Mouse (Mus musculus): ENCODE measurements around the gene Gaa. TPM values are rescaled to one million over a fixed set of nuclear protein-coding genes. Genes with fewer than 3 reads are reported as not detected.

The Gaa gene
- 41.9 and 46.2 TPM in 2 replicates for polyA plus RNA-seq (2012; rRNA removed)

GRCm38 (mm10) chr11:119267768-119268556, at the start of gene Gaa:
TSS of gene Gaa (plus strand) at chr11:119267887.
- H3K4me1 ChIP-seq (ENCODE audit: control insufficient read depth, insufficient read depth, low read length): peaks cover 17% of the 10 kb centered on the region
- H3K36me3 ChIP-seq (ENCODE audit: control insufficient read depth, insufficient read depth, low read length): no peaks in the 10 kb centered on the region
- H3K4me3 ChIP-seq (ENCODE audit: control insufficient read depth, low read depth, low read length): peak within 1 kb of the TSS; percentile 86
- peak within 1 kb of the TSS; percentile 67 for H3K27ac ChIP-seq (ENCODE audit: control insufficient read depth, insufficient read depth, low read depth, low read length)
- no peaks in the 10 kb centered on the region for H3K27me3 ChIP-seq (ENCODE audit: control insufficient read depth, insufficient read depth, low read length)
- TF ChIP-seq CTCF (IDR thresholded peaks at IDR 0.05; ENCODE audit: control insufficient read depth, insufficient read depth, insufficient replicate concordance, low read depth, low read length): peak; percentile 100
- no peak; the same call in 1 of the 2 replicates for TF ChIP-seq POLR2A (IDR thresholded peaks at IDR 0.05; ENCODE audit: control insufficient read depth, low read depth, low read length)

GRCm38 (mm10) chr11:119219816-119220465, 47.7 kb upstream of the Gaa start:
- Histone ChIP-seq H3K27me3 (ENCODE audit: control insufficient read depth, insufficient read depth, low read length) (no peaks in the 10 kb centered on the region), H3K4me1 (ENCODE audit: control insufficient read depth, insufficient read depth, low read length) (peaks cover 8% of the 10 kb centered on the region), H3K36me3 (ENCODE audit: control insufficient read depth, insufficient read depth, low read length) (no peaks in the 10 kb centered on the region), H3K4me3 (ENCODE audit: control insufficient read depth, low read depth, low read length) (no peak overlapping the region), H3K27ac (ENCODE audit: control insufficient read depth, insufficient read depth, low read depth, low read length) (no peak overlapping the region)
- no peak for TF ChIP-seq CTCF (IDR thresholded peaks at IDR 0.05; ENCODE audit: control insufficient read depth, insufficient read depth, insufficient replicate concordance, low read depth, low read length)
- no peak for TF ChIP-seq POLR2A (IDR thresholded peaks at IDR 0.05; ENCODE audit: control insufficient read depth, low read depth, low read length)

- Histone ChIP-seq H3K36me3 (ENCODE audit: control insufficient read depth, insufficient read depth, low read length) (no peaks in the 10 kb centered on the region), H3K4me3 (ENCODE audit: control insufficient read depth, low read depth, low read length) (no peak overlapping the region), H3K27ac (ENCODE audit: control insufficient read depth, insufficient read depth, low read depth, low read length) (no peak overlapping the region), H3K27me3 (ENCODE audit: control insufficient read depth, insufficient read depth, low read length) (no peaks in the 10 kb centered on the region), H3K4me1 (ENCODE audit: control insufficient read depth, insufficient read depth, low read length) (peaks cover 5% of the 10 kb centered on the region)
- no peak for TF ChIP-seq POLR2A (IDR thresholded peaks at IDR 0.05; ENCODE audit: control insufficient read depth, low read depth, low read length)
- TF ChIP-seq CTCF (IDR thresholded peaks at IDR 0.05; ENCODE audit: control insufficient read depth, insufficient read depth, insufficient replicate concordance, low read depth, low read length): no peak
Observed at GRCm38 (mm10) chr11:119221812-119222510, 45.7 kb upstream of the Gaa start.

- Histone ChIP-seq H3K4me3 (ENCODE audit: control insufficient read depth, low read depth, low read length) (no peak overlapping the region), H3K4me1 (ENCODE audit: control insufficient read depth, insufficient read depth, low read length) (peaks cover 11% of the 10 kb centered on the region), H3K27ac (ENCODE audit: control insufficient read depth, insufficient read depth, low read depth, low read length) (no peak overlapping the region), H3K27me3 (ENCODE audit: control insufficient read depth, insufficient read depth, low read length) (no peaks in the 10 kb centered on the region), H3K36me3 (ENCODE audit: control insufficient read depth, insufficient read depth, low read length) (no peaks in the 10 kb centered on the region)
- TF ChIP-seq POLR2A (IDR thresholded peaks at IDR 0.05; ENCODE audit: control insufficient read depth, low read depth, low read length) (no peak), CTCF (IDR thresholded peaks at IDR 0.05; ENCODE audit: control insufficient read depth, insufficient read depth, insufficient replicate concordance, low read depth, low read length) (no peak)
Observed at GRCm38 (mm10) chr11:119223124-119223890, 44.4 kb upstream of the Gaa start.

GRCm38 (mm10) chr11:119224926-119225325, 42.8 kb upstream of the Gaa start:
- H3K27me3 ChIP-seq (ENCODE audit: control insufficient read depth, insufficient read depth, low read length): no peaks in the 10 kb centered on the region
- no peaks in the 10 kb centered on the region for H3K36me3 ChIP-seq (ENCODE audit: control insufficient read depth, insufficient read depth, low read length)
- no peak for TF ChIP-seq POLR2A (IDR thresholded peaks at IDR 0.05; ENCODE audit: control insufficient read depth, low read depth, low read length)
- no peak for TF ChIP-seq CTCF (IDR thresholded peaks at IDR 0.05; ENCODE audit: control insufficient read depth, insufficient read depth, insufficient replicate concordance, low read depth, low read length)
- H3K4me1 ChIP-seq (ENCODE audit: control insufficient read depth, insufficient read depth, low read length): peaks cover 13% of the 10 kb centered on the region
- H3K4me3 ChIP-seq (ENCODE audit: control insufficient read depth, low read depth, low read length): no peak overlapping the region
- H3K27ac ChIP-seq (ENCODE audit: control insufficient read depth, insufficient read depth, low read depth, low read length): no peak overlapping the region

GRCm38 (mm10) chr11:119225634-119226033, 42.1 kb upstream of the Gaa start:
- Histone ChIP-seq H3K27me3 (ENCODE audit: control insufficient read depth, insufficient read depth, low read length) (no peaks in the 10 kb centered on the region), H3K4me3 (ENCODE audit: control insufficient read depth, low read depth, low read length) (no peak overlapping the region), H3K4me1 (ENCODE audit: control insufficient read depth, insufficient read depth, low read length) (peaks cover 13% of the 10 kb centered on the region), H3K36me3 (ENCODE audit: control insufficient read depth, insufficient read depth, low read length) (no peaks in the 10 kb centered on the region), H3K27ac (ENCODE audit: control insufficient read depth, insufficient read depth, low read depth, low read length) (no peak overlapping the region)
- TF ChIP-seq POLR2A (IDR thresholded peaks at IDR 0.05; ENCODE audit: control insufficient read depth, low read depth, low read length): no peak
- no peak for TF ChIP-seq CTCF (IDR thresholded peaks at IDR 0.05; ENCODE audit: control insufficient read depth, insufficient read depth, insufficient replicate concordance, low read depth, low read length)
